Mouse (Mus musculus) C2C12 (cell line): ENCODE results near the gene Shoc2.

ENCODE experiments used
- CEBPB ChIP-seq: IDR thresholded peaks from one replicate; pipeline ENCODE4 v1.6.1; 2011; ENCODE audit warnings: low read depth, mild to moderate bottlenecking, control low read depth, moderate library complexity
- CTCF ChIP-seq: IDR thresholded peaks from one replicate; pipeline ENCODE4 v1.5.1; 2011; ENCODE audit not compliant: control insufficient read depth, insufficient read depth, insufficient read length

DNA sequence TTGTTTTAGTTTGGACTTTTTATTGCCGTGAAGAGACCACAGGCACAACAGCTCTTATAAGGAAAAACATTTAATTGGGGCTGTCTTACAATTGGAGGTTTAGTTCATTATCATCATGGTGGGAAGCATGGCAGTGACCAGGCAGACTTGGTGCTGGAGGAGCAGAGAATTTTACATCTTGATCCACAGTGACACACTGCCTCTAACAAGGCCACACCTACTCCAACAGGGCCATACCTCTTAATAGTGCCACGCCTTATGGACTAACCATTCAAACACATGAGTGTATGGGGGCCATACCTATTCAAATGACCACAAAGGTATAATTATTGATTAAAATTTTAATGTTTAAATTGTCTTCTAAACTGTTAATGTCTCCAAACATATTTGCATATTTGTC lies 13.4 kb downstream of the Shoc2 start:
- no peak for TF ChIP-seq CTCF
- no peak for TF ChIP-seq CEBPB
